Mouse (Mus musculus) embryo, embryonic 10 days (tissue): ENCODE results near the gene Sall4.
"Not testable (repeated sequence)": the region's sequence is repeated elsewhere in the genome, so short reads cannot be mapped to it uniquely, and the experiment has no call there.

ENCODE experiments used
- DNase-seq: peaks from one replicate; pipeline ENCODE4 v3.0.0-alpha.2; 2015; ENCODE audit warnings: low spot score

The Sall4 gene

DNA sequence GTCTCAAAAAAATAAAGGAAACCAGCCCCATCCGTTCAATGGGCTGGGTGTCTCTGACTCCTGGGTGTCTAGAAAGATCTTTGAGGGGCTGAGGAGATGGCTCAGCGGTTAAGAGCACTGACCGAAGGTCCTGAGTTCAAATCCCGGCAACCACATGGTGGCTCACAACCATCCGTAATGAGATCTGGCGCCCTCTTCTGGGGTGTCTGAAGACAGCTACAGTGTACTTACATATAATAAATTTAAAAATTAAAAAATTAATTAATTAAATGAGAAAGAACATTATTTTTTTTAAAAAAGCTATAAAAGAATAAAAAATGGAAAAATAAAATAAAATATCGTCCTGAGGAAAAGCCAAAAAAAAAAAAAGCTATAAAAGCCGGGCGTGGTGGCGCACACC lies 23.3 kb downstream of the Sall4 start:
- not testable (repeated sequence) for DNase-seq

- DNase-seq, result peak; percentile 71
Measured at GRCm38 (mm10) chr2:168742649-168743048, 25.1 kb downstream of the Sall4 start.

- DNase-seq, result peak; percentile 29
Measured at GRCm38 (mm10) chr2:168742059-168742627, 25.6 kb downstream of the Sall4 start, which contains the start of gene Atp9a. TSS of gene Atp9a (minus strand) at chr2:168742409.

DNA sequence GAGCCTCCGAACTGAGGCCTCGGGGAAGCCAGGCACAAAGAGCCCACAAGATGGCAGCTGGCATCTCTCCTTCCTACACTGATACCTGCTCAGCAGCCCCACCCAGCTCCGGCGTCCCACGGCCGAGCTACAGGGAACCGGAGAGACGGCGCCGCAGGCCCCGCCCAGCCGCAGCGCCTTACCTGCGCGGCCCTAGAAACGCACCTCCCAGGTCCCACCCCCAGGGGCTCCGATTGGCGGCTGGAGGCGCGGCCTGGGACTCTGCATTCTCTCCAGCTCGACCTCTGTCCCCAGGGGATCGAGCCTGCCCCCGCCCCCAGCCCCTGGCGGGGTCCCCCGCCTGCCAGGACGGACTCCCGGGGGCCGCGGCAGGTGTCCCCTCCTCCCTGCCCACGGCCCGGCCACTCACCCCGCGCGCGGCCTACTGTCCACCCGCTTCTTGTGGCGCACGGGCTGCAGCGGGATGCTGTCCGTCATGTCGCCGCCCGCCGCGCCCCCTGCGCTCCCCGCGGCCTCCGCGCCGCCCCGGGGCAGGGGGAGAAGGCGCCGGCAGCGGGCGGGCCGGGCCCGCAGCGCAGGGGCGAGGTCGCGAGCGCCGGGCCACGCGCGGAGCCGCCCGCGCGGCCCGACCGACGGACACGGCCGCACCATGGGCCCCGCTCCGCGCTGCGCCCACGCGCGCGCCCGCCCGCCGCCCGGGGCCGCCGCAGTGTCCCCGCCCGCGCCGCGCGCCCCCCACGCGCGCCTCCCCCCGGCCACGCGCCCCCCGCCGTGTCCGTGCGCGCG lies 26.3 kb downstream of the Sall4 start:
- DNase-seq, result peak; percentile 71

DNA sequence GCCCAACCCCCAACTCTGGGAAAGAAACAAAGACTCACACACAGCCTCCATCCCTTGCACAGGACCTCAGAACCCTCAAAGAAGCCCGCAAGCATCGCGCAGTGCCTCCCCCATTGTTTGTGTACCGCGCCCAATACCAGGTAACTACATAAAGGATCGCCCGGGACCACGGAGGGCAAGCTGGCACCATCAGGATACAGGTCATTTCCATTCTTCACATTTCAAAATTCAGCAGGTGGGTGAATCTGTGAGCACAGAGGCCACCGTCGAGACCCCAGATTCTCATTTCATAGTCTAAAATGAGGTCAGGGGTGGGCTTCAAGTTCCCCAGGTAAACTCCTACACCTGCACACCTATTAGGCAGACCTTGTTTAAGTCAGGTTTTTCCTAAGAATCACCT lies 27.2 kb downstream of the Sall4 start:
- DNase-seq, result no peak

DNA sequence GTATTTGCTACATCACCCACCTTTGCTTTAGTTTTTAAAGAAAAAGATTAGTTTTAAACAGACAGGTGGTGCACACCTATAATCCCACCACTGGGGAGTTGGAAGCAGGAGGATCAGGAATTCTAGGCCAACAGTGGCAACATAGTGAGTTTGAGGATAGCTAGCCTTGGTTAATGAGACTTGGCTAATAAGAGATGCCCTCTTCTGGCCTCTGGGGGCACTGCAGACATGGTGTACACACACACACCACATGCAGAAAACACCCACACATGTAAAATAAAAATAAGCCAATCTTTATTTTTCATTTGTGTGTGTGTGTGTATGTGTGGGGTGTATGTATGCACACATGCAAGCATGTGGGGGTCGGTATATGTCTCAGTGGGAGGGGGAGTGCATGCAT lies 28.9 kb downstream of the Sall4 start:
- no peak for DNase-seq

DNA sequence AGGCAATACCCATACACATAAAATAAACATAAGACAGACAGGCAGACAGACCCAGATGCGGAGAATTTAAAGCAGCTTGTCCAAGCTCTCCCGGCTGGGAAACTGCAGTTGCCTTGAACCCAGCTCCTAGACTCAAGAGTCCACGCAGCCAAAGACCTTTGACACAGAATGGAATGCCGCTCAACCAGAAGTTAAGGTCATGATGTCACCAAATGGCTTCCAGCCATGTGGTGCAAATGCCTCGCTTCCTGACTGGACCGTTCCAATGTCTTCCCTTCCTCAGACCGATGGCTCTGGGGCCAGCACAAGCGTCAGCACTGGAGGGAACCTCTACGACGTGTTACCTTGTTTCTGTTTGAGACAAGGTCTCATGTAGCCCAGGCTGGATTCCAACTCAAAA lies 29.9 kb downstream of the Sall4 start:
- DNase-seq, result no peak

- no peak for DNase-seq
Measured at GRCm38 (mm10) chr2:168734023-168734422, 33.7 kb downstream of the Sall4 start.

- DNase-seq, result no peak
Measured at GRCm38 (mm10) chr2:168731258-168731657, 36.5 kb downstream of the Sall4 start.

DNA sequence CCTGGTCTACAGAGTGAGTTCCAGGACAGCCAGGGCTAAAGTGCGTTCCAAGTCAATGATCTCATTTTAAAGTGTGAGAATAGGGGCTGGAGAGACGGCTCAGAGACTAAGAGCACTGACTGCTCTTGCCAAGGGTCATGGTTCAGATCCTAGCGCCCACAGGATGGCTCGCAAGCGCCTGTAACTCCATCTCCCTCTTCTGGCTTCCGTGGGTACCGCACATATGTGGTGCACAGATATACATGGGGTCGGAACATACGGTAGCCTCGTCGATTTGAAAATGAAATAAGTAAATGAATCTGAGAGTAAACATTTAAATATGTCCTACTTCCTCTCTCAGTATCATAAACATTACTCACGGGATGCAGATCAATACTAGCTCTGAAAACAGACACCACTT lies 38.0 kb downstream of the Sall4 start:
- DNase-seq, result no peak

GRCm38 (mm10) chr2:168728045-168728444 lies 39.7 kb downstream of the Sall4 start:
- DNase-seq, result no peak

GRCm38 (mm10) chr2:168726007-168726406 lies 41.7 kb downstream of the Sall4 start:
- DNase-seq, result peak; percentile 89

DNA sequence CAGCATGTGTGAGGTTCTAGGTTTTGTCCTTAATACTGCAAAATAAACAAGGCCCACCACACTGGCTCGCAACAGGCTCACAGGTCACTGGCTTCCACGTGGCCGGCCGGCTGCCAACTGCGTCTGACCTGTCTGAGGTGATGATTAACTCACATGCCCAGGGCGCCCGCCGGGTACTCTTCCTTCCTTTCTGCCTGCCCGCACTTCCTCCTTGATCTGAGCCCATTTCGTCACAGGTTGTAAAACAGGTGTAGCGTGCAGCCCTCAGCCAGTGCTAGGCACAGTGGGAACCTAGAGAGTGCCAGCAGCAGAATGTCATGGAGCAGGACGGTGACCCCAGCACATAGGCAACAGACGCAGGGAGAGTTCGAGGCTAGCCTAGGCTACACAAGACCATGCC lies 46.4 kb downstream of the Sall4 start:
- DNase-seq, result no peak

- DNase-seq, result no peak
Measured at GRCm38 (mm10) chr2:168719742-168720141, 48.0 kb downstream of the Sall4 start.

DNA sequence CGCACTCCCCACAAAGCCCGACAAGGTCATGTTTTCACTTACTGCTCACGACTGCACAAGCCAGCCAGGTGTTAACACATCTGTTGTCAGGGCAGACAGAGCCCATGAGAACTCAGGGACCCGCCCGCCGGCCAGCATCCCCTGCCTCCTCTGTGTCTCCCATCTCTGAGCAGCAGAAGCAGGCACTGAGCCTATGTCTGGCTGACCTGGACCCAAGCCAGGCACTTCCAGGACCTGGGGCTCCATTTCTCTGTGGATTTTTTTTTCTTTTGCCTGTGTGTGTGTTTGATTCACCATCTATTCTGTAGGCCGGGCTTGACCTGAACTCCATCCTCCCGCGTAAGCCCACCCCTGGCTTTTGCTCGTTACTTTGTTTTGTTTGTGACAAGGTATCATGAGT lies 49.0 kb downstream of the Sall4 start:
- no peak for DNase-seq

- DNase-seq, result no peak
Measured at GRCm38 (mm10) chr2:168718267-168718666, 49.5 kb downstream of the Sall4 start.

DNA sequence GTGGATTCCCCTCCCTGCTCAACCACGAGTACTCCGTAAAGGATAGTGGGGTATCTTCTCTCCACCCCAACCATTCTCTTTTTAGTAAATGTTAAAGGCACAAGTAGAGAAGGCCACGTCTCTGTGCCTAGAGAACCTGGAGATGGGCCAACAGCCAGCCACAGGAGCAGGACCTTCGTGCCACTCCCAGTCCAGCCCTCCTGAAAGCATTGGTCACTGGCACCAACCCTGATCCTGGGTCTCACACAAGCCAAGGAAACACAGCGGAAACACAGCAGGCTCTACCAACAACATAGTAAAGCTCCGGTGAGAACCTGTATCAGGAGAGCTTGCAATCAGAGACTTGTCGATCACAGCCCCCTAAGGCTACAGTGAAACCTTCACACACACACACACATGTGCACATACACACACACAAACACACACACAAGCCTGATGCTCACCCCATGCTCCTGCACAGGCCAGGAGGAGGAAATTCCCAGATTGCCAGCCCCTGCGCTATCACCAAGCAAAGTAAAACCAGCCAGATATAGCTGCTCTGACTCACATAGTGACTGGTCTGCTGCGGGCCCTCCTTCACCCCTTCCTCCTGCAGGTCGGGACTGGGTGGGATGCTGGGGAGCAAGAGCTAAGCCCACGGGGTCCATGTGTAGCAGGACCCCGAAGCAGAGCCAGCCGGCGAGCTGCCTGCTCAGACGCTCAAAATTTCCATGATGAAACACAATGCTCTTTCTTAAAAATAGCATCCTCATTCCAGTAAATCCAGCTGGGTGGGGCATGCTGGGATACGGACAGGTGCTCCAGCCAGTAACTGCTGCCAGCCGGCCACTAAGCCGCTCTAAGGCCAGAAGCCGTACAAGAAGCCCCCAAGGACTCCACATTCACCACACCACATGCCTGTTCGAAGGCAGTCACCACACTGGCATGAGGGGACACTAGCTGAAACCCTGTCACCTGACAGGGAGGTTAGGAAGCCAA lies 55.3 kb downstream of the Sall4 start:
- no peak for DNase-seq

DNA sequence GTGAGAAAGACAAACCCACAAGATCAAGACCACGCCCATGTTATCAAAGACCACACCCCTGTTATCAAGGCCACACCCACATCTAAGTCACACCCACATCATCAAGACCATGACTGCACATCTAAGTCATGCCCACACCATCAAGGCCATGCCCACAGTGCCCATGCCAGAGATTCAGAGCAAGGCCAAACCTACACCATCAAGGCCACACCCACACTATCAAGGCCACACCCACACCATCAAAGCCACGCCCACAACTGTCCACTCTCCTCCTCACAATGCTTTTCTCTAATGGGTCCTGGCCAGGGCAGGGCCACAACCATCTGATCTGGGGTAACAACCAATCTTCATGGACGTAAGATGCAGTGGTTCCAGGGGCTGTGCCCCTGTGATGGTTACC lies 56.8 kb downstream of the Sall4 start:
- DNase-seq, result no peak

GRCm38 (mm10) chr2:168707766-168708165 lies 60.0 kb downstream of the Sall4 start:
- no peak for DNase-seq

DNA sequence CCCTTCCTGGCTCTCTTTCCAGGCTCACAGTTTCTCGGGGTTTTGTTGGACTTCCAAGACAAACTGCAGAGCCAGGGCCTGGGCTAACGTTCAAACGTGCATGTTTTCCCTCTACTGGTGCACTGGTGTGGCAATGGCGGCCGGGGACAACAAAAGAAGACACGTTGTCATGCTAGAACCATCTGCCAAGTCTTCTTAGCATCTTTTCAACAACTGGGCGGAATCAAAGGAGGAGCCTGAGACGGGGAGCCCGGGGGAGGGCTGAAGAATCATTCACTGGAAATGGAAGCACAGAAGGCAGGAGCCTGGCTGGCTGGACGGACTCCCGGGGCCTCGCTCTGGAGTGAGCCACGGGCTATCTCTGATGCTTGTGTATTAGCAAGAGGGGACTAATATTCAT lies 65.5 kb downstream of the Sall4 start:
- peak; percentile 30 for DNase-seq
